Mouse (Mus musculus) fat pad, adult 2 months (tissue): Measurements from ENCODE around the gene Kcns1.
"Not testable (repeated sequence)": the region's sequence is repeated elsewhere in the genome, so short reads cannot be mapped to it uniquely, and the experiment has no call there.

Source experiments
- DNase-seq: peaks from one replicate; pipeline ENCODE4 v3.0.0-alpha.2; 2011; ENCODE audit warnings: low read depth, low spot score; ENCODE audit errors: extremely low read depth

Kcns1 gene

DNA sequence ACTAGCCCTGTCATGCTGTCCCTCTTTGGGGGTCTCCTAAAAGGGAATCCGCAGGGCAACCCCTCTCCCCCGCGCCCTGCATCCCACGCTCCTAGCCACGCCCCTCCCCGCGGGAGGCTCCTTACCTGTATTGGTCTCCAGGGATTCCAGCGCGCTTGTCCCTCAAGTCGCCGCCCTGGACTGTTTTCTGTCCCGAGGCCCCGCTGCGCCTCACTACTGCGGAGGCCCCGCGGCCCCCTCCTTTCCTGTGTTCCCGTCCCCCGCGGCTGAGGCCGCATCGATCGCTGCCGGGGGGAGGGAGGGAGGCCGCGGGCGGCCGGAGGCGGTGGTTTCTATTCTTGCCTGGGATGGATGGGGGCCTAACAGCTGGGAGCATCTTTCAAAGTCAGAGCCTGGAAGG is at the start of gene Kcns1:
Gene Kcns1, minus strand, starts transcription at position 212 of the 400 bp plus-strand sequence.
- DNase-seq, result no peak

DNA sequence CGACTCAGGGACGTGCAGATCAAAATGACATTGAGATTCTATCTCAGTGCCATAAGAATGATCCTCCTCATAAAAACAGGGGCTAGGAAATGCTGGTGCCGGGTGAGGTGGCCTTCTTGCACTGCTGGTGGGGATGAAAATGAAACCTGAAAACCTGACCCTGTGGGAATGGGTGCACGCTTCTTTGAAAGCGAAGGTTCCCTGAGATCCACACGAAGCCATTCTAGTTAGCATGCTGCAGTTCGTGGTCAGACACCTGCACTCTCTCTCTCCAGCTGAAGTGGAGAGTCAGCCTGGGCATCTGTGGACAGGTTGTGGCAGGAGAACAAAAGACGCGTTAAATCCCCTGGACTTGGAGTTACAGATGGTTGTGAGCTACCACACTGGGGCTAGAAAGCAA is 48.4 kb upstream of the Kcns1 start:
- no peak for DNase-seq

DNA sequence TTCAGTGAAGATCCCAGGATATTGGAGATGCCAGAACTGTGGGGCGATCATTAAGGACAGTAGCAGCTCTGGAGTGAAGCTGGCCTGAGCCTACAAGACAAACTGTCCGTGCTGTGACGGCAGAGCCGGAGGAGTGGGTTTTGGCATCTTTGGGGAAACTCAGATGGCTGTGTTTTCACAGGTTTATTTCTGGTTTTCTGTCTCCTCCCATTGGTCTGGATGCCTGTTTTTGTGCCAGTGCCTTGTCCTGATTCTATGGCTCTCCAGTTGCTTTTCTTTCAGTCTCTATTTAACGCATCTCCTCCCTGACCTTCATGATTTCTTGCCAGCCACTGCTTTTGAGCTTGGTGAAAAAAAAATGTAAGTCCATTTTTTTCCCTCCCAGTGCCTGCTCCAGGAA is 41.8 kb upstream of the Kcns1 start:
- DNase-seq, result no peak

DNA sequence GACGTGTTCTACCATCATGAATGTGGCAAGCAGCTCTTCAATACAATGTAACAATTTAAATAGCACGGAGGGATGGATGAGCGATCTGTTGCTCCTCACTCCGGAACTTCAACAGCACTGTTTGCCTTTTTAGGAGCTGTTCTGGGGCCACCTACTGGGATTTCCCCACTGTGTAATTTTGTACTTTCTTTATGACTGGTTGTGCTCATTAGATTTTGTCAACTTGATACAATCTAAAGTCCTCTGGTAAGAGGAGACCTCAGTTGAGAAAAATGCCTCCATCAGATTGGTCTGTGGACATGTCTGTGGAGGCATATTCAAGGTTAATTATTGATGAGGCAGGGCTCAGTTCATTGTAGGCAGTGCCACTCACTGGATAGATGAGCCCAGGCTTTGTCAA is 40.0 kb upstream of the Kcns1 start:
- no peak for DNase-seq

DNA sequence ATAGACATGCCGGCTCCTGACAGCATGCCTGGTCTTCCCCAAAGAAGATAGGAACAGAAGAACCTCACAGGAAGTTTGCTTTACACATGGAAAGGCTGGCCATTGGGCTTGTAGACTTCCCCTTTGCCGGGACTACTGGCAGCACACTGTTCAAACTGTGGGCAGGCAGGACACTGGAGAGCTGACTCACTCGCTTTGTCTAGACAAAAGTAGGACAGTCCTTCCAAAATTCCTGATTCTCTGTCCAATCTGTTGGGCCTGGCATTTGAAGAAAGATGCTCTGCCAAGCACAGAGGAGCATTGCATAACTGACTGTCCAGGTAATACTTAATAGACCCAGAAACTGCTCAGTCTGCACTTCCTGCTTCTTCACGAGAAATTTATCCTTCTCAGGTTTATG is 35.8 kb upstream of the Kcns1 start:
- DNase-seq, result no peak

DNA sequence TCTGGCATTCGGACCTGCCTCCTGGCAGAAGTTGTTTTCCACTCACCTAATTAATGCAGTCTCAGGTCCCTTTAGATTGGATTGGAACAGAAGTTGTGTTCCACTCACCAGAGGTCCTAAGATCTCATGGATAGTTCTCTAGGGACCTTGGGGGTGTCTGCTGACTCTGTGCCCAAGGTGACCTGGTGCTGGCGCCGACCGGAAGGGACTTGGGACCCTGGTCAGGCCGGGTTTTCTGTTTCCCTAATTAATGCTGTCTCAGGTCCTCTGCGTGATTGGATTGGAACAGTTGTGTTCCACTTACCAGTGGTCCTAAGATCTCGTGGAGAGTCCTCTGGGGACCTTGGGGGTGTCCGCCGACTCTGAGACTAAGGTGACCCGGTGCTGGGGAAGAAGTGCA is 35.1 kb upstream of the Kcns1 start:
- not testable (repeated sequence) for DNase-seq

DNA sequence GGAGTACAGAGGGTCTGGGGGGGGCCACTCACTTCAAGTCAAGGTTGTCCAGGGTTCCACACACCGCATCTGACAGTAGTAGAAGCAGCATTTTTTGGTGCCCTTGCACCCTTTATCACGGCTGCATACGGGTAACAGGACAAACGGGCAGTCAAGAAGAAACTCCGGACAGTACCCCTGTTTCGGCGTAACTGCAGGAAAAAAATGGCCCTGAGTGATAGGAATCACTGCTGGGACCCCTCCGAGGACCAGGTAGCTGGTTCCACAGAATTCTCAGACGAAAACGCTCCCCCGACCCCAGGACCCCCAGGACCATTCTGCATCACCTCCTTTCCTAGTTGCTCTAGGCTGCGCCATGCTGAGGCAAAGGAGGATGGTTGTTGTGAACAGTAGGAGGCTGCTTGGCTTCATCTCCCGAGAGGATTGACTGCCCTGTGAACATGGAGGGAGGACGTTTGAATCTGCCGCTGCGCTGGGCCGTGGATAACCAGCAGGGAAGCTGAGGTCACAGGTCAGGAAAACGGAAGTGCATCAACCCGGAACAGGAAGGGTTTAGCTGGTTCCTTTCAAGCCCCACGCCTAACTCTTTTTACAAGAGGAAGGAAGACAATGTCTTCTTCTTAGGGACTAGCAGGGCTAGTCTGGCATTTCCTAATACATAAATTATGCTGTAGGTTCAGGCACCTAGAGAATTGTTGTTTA is 28.9 kb upstream of the Kcns1 start, which contains the start of gene Wfdc15a:
Gene Wfdc15a, minus strand, starts transcription at position 505 of the 702 bp plus-strand sequence.
- DNase-seq, result no peak

DNA sequence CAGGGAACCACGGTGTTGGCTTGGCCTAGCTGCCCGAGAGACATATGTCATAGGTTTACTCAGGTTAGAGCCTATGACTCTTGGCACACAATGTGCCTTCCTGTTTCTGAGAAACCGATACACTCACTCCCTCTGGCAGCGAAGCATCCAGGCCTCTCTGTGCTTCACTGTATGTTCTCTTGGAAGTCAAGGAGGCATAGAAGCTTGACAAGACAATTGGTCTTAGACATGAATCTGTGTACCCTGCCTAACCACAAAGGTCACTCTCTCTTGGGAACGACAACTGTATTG is 25.7 kb upstream of the Kcns1 start:
- no peak for DNase-seq

DNA sequence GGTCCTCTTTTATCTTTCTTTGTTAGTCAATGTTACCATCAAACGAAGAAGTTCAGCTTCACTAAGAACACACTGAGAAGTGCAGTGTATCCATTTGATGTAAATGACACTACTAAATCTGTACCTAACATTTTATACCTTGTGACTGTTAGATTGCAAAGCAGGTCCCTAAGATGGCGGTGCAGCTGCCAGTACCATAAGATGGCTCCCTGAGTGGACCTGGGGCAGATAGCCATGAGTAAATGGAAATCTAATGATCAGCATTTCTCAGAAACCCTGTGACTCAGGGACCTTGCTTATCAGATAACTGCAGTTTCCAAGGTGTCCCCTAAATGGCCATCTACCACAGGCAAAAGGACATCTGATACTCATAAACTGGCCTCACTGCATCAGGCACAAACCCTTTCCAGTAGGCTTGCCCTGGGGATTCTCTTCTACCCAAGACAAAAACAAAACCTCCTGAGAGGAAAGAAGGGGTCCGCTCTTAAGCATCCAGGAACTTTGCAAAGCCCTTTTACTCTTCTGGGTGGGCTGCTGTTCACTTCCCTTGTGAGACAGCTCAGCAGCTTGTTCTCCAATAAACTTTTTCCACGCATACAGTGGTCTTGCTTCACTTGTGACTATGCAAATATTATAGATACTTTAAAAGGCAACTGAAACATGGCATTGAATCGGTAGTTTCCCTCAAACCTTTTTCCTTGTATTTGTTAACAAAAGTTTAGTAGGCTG is 25.2 kb upstream of the Kcns1 start:
- DNase-seq, result no peak

DNA sequence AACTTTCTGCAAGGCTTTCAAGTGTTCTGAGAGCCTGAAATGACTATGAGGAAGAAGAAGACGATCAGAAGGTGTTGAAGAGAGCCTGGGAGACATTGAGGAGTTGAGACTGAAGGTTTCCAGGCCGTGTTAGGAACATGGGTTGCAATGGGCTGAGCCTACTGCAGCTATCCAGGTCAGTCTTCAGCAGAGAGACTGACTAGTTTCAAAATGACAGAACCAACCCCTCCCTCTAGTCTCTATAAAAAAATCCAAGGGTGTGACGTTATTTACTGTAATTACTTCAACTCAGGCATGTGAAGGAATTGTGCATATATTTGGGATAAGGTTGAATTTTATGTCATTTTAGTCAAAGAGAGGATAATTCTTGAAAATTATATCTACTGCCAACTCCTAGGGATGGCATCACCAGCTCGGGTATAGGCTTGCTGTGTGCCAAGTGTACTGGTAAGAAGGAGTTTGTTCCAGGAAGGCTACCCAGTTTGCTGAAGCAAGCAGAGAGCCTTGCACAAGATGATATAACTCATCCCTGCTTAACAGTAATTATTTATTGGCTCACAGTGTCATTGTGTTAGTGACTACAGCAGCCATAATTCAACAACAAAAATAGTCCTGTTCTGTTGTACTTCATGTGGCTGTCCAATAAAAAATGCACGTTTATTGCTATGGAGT is 24.2 kb upstream of the Kcns1 start:
- DNase-seq, result no peak

DNA sequence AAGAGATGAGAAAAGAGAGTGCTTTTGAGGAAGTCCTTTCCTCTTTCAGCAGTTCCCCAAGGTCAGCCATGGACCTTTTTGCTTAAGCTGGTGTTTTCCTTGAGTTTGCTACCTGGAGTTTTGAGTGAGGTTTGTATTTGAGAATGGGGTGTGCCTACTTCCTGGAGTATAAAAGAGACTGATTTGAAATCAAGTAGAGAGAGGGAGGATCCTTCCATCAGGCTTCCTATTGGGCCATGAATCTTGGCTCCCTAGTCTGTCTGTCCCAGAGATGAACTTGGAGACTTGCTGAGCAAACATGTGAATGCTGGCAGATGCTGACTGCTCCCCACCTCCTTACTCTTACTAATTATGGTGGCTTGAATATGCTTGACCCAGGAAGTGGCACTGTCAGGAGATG is 21.4 kb upstream of the Kcns1 start:
- no peak for DNase-seq

DNA sequence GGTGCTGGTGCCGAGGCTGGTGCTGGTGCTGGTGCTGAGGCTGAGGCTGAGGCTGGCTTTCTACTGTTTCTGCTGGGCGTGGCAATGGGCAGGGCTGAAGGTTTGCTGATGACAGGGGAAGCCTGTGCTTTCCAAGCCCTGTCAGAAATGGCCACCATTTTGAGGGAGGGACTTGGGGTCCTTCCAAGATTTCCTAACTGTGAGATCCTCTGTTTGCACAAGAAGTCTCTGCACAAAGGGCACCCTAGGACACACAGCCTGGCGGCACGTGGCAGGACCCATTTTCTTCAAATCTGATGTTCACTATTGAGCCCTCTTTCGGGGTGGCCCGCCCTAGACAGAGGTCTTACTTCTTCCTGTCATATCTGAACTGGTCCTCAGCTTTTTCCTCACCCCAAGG is 19.7 kb upstream of the Kcns1 start, which contains the start of gene Wfdc12:
Gene Wfdc12, minus strand, starts transcription at position 33 of the 400 bp plus-strand sequence.
- no peak for DNase-seq

DNA sequence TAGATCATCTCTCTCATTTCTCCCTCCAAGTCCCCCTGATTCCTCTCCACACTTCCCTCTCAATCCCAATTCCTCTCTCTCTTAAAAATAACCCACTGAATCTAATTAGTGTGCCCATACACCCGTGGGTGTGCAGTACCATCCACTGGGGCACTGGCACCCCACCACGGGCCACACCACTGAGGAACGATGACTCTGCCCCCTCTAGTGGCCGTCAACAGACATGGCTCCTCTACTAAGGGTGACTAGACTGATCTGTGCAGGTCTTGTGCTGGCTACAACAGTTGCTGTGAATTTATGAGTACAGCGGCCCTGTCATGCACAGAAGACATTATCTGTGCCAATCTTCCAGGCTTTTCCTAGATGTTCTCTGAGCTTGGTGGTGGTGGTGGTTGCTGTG is 17.8 kb upstream of the Kcns1 start:
- DNase-seq, result no peak

DNA sequence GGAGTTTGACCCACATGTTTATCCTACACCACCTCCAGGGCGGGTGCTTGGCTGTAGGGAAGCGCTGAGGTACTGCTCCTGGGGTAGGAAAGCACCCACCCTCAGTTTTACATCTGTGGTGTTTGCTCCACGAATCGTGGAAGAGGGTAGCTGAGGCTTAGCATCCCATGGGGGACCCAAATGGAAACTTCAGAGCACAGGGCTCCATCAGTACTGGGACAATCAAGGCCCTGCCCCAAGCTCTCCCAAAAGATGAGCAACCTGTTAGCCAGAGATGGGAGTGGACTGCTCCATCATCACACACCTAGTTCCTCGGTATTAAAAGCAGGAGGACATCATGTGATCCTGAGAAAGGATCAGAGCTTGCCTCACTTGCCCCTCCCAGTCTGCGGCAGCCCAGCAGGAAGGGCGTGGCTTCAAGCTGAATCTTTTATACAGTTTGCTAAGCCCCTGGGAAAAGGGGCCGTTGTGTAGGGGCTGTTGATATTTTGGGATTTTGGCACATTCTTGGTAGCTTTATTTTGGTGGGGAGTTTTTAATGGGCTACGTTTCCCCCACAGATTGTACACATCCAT is 13.3 kb upstream of the Kcns1 start:
- DNase-seq, result no peak

DNA sequence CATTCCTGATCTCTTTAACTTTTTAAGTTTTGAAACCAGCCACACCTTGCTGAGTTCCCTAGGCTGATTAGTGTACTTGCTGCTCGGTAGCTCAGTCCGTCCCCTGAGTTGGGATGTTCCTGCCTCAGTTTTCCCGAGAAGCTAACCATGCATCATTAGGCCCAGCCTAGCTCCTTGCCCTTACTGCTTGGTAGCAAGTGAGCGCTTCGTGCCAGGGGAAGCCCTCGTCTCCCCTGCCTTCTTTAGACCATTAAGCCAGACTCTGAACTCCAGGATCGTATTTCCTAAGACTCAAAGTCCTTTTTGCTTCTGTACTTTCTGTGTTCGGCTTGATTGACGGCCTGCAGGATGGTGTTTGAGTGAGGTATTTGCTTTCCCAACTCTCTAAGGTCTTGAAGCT is 12.4 kb upstream of the Kcns1 start:
- DNase-seq, result no peak

DNA sequence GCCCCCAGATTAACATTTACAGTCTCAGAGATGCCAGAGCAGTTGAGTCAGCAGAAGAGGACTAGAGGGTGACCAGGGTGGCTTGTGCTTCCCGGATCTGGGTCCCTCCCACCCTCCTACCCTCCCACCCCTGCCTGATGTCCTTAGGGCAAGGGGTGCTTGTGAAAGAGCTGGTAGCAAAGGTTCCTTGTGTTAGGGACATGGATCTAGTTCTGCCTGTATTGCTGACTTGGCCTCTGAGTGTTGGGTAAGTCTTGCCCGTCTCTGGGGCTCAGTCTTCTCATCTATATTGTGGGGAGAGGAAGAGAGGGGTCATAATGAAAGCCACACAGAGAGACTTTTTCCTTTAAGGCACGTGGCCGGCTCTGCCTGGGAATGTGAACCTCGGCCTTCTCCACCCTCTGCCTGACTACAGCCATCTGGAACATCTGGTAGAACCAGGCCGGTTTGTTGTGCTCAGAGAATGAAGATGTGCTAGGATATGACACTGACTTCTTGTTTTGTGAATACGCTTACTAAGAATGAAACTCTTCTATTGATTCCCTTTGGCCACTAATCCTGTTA is 11.9 kb upstream of the Kcns1 start, which contains the start of gene Wfdc5:
Gene Wfdc5, minus strand, starts transcription at position 51 of the 564 bp plus-strand sequence.
- no peak for DNase-seq

DNA sequence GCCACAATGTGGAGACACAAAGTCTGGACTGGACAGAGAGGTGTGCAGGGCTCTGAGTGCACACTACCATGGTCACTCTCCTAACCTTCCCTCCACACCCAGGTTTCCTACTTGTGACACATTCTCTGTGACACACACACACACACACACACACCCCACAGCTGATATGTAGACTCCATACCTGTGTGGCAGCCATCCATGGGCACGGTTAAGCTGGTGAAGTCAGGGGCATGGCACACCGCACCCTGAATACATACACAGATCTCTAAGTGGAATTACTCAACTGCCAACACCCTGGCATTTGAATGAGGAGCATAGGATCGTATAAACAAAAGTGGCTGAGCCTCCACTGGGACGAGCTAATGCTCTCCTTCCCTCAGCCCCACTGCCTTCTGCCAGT is 9.9 kb upstream of the Kcns1 start:
- DNase-seq, result no peak

DNA sequence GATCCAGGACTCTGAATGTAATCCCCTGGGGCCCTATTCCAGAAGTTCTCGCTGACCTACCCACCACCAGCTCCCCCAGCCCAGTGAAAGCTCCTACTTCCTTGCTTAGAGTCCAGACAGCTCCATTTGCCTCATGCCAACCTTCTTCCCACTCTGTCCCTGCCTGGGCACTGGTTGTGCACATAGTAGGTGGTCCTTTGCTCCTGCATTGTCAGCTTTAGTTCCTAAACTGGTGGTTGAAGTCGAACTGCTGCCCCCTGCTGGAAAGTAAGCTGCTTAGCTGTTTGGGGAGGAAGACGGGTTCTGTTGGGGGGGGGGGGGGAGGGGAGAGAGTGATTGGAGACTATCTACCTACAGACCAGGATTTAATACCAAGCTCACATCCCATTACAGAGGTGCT is 9.2 kb upstream of the Kcns1 start:
- no peak for DNase-seq

DNA sequence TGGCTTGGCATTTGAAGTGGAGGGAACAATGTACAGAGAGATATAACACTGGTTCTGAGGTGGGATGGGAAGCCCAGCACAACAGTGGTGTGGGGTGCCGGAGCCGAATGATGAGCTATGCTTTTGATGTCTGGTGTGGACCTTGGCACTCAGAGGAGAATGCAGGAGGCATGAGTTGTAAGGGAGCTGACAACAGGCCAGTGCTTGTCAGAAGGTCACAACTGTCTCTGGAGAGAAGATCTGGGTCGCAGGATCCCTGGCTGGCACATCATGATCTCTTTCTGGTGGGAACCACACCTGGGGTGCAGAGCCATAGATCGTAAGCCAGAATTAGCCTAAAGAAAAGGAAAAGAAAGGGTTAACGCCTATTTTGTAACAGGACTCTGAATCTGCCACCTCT is 6.9 kb upstream of the Kcns1 start:
- no peak for DNase-seq

DNA sequence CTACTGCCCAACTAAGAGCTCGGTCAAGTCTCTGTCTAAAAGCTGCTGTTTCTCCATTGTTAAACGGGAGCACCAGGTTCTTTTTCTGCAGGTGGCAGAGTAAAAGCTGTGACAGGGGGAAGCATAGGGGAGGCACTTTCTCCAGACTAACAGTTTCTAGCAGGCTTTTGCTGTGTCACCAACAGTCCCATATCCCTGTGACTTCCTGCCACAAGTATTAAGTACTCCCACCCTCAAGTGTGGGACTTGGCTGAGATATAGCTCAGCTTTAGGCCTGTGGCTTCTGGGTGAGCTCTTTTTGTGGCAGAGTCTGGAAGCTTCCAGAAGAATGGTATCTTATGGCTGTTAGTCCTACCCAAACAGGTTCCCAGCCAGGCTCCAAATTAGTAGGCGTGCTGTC is 4.9 kb upstream of the Kcns1 start:
- no peak for DNase-seq

DNA sequence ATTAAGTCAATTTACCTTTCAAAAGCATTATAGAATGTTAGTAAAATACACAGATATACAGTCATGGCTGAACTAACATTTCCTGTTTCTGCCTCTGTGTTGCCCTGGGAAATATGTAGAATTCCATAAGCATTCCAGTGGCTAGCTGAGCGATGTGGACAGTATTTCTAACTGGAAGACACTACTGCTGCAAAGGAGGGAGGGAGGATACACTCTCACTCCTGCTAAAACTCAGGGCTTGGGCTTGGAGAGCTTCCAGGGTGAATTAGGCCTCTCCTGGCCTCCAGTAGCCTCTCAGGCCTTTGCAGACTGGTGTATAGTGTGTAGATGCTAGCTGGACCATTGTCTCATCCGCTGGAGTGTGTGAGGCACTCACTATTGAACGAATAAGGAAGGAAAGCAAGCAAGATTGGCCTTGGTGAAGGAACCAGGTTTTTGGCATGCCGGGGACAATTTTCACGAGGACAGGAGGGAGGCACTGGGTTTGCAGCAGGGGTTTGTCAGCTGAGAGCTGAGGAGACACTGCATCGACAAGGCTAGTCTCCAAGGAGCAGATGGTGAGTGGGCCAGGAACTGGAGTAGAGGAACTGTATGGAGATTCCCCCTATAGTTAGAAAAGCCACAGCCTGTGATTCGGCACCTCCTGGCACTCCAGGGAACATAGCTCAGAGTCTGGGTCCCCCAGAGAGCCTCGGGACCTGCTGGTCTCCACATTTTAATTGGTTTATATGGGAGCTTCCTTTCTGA is 3.9 kb upstream of the Kcns1 start:
- no peak for DNase-seq
